Mouse (Mus musculus): Measurements from ENCODE around the gene Mex3a.

The Mex3a gene

DNA sequence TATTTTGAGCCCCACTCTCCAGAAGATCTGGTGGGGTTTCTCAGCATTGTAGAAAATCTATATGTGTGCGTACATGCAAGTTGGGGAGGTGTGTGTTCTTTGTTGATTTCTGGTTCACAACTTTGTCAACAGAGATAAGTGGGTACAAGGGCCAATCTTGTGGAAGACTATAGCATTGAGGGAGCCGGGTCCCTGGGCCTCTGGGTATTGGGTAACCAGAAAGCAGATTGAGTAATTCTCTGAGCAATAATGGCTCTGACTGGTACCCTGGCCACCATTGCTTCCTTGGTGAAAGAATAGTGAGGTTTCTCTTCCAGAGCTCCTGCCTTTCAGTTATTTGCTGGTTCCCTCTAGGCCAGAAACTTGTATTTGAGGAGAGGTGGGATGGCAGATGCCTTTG, 36.9 kb downstream of the Mex3a start:
- DNase-seq (ENCODE audit: low read depth, low spot score) = no peak

- DNase-seq (ENCODE audit: low read depth, low spot score) = peak; percentile 69
Measured at GRCm38 (mm10) chr3:88569694-88570093, 37.5 kb downstream of the Mex3a start.

DNA sequence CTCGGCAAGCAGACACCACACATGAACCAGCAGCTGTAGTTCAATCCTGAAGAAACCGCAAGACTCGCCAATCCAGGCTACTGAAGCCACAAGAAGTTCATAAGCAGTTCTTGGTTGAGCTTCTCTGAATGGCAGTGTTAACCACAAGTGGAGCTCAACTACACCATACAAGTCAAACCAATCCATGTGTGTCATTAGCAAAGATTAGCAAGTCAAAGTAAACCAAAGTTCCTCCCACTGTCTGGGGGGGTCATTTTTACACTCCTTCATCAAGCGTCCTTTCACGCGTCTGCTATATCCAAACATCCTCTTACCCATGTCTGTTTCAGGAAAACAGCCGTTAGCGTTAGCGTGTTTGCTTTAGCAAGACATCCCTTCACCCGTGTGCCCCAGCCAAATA, 38.1 kb downstream of the Mex3a start:
- peak; percentile 64 for DNase-seq (ENCODE audit: low read depth, low spot score)

DNA sequence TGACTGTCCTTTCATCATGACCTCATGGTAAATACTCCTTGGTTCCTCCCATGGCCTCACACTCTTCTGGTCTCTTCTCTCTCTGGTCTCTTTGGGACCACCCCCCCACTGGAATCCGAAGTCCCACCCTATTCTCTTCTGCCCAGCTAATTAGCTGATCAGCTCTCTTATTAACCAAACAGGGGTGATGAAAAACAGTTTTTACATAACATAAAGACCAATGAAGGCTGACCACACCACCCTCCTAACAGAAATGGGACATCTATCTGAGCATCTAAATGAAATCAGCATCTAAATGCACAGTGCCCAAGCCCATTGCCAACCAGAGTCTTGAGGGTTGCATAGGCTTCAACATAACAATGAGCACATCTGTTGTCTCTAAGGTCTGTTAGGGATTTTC, 39.7 kb downstream of the Mex3a start:
- peak; percentile 100 for DNase-seq (ENCODE audit: low read depth, low spot score)

DNA sequence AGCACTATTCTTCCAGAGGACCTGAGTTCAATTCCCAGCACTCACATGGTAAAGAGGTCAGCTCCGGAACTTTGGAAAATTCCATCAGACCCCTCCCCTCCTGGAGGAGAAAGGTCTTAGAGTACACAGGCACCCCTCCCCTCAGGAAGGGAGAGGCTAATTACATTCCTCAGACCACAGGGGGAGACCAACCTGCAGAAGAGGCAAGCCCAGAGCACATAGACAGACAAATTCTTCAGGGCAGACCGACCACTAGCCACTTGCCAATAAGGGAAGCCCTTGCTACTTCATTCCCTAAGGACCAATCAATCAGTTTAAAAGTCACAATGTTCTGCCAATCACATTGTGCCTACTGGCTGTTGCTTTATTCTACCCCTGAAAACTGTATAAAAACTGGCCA, 40.6 kb downstream of the Mex3a start:
- peak; percentile 99 for DNase-seq (ENCODE audit: low read depth, low spot score)

GRCm38 (mm10) chr3:88573810-88574209, 41.6 kb downstream of the Mex3a start:
- peak; percentile 66 for DNase-seq (ENCODE audit: low read depth, low spot score)

GRCm38 (mm10) chr3:88575540-88575939, 43.3 kb downstream of the Mex3a start, which contains the start of gene Ssr2:
Gene Ssr2, plus strand, starts transcription at chr3:88575876.
- DNase-seq (ENCODE audit: low read depth, low spot score) = peak; percentile 97

DNA sequence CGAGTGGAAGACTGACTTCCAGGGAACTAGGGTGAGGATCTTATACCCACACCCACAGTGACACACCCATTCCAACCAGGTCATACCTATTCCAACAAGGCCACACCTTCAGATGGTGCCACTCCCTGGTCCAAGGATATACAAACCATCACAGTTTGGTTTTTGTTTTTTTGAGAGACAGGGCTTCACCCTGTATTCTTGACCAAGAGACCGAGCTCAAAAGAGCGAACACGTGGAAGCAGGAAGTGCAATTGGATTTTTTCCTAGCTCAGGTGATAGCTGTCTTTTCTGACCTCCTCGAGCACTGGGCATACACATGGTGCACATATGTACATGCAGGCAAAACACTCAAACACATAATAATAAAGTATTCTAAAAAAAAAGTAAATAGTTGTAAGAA, 45.7 kb downstream of the Mex3a start:
- DNase-seq (ENCODE audit: low read depth, low spot score) = peak; percentile 75

- no peak for DNase-seq (ENCODE audit: low read depth, low spot score)
Measured at GRCm38 (mm10) chr3:88578498-88579424, 46.6 kb downstream of the Mex3a start.

DNA sequence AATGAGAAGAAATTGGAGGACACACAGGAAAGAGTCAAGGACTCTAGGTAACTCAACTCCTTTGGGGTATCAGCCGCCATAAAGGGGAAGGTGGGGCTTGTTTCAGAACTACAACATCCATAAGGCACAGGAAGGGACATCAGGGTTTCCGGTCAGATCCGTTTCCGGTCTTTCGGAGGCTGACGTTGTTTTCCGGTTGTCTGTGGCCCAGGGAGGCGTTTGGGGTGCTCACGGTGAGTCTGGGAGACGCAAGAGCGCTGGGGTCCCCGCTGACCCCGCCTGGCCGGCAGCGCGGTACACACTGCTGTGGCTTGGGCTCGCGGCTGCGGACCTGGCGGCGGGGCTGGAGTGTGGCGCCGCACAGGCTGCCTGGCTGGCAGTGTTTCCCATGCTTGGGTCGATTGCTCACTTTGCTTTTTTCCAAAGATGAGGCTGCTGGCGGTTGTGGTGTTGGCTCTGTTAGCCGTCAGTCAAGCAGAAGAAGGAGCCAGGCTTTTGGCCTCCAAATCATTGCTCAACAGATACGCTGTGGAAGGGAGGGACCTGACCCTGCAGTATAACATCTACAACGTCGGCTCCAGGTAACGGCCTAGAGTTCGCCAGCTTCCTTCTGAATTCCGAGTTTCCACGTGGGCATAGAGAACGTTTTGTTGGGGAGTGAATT, 47.4 kb downstream of the Mex3a start:
- DNase-seq (ENCODE audit: low read depth, low spot score) = peak; percentile 88

DNA sequence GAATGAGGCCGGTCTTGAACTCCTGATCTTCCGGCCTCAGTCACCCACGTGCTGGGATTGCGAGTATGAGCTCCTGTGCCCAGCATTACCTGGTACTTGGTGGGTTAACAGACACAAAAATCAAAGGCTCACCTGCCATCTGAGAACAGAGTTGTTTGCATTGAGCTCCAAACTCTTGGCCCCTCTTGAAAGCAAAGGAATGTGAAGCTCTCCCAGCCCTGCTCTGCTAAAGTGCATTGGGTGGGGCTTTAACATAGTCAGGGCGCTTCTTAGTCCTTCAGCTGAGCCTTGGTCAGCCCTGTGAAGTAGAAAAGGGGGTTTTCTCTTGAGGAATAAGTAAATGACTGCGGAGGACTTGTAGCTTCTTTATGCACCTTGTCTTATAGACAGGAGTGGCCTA, 53.6 kb downstream of the Mex3a start:
- peak; percentile 65 for DNase-seq (ENCODE audit: low read depth, low spot score)

DNA sequence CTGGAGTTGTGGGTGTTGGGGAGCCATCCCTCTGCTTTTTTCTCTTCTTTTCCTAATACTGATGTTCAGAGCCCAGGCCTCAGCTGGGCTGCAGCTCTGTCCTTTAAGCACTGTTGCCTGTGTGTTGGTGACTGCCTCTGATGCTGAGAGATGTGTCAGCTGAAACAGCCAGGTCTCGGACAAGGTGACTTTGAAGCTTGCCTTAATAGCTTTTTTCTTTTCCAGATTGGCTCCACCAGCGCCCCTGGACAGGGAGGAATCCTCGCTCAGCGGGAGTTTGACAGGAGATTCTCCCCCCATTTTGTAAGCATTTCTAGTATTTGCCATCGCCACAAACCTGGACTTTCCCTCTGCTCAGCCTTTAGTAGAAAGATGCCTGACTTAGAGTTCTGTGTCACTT, 54.4 kb downstream of the Mex3a start:
- DNase-seq (ENCODE audit: low read depth, low spot score) = peak; percentile 77

DNA sequence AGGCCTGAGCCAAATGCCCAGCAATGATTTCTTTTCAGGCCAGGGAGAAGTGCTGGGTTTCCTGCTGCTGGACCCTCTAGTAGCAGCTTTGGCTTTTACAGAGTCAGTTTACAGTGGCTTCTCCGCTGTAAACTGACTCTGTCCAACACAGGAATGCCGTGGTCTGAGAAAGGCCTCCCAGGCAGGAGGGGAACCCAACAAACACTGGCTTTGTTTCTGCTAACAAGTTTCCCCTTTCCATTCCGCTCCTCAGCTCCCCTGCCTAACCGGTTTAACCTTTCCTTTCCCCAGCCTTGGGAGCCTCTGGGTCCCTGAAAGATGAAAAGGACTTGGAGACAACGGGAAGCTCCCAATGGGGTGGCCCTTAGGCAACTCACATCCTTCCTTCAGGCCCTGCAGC, 58.1 kb downstream of the Mex3a start:
- no peak for DNase-seq (ENCODE audit: low read depth, low spot score)
